21 mouse cellular contexts compared by ENCODE assay signal in the genomic region with DNA sequence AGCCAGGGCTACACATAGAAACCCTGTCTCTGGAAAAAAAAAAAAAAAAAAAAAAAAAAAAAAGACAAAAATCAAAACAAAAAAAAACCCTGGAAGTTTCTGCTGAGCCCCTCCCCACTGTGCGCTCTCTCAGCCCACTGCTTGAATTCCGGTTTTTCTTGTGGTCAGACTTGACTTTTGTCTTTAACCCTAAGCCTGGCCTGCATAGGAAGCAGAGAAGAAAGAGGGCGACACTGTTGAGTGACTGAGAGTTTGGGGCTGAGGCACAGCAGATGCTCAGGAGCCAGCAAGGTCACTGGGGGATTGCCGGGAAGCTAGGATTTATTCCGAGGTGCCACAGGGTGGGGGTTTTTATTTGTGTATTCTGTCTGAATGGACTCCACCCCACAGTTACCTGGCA. TPM values are rescaled to one million over a fixed set of nuclear protein-coding genes. Genes with fewer than 3 reads are reported as not detected.
DNase-seq lines count a peak whose midpoint lies in the region; ATAC-seq and TF ChIP-seq lines count a peak whose summit lies in the region.
"Had no signal": no experiment of that assay in that cellular context is flagged by ENCODE, and none has a peak within 500 bp of the region (broad histone marks: within the 10 kb centered on the region; RNA-seq: fewer than 3 reads in every experiment).

No protein-coding gene starts in this region.

- no peak overlapping the region for H3K4me2 ChIP-seq in midbrain, embryonic 11.5 days
- H3K4me2 ChIP-seq: forebrain, embryonic 15.5 days; hindbrain, embryonic 13.5 days; limb, embryonic 15.5 days; midbrain, embryonic 12.5 days; neural tube, embryonic 15.5 days had no signal

- no peak for ATAC-seq in midbrain, embryonic 11.5 days (ENCODE audit: low FRiP score)
- ATAC-seq in monocyte, adult 5-6 weeks (replicated peaks; ENCODE audit: insufficient number of reproducible peaks, low FRiP score, low TSS enrichment, poor library complexity, severe bottlenecking), result peak; percentile 41
- ATAC-seq: forebrain, embryonic 15.5 days had no signal

- H3K4me3 ChIP-seq in midbrain, embryonic 10.5 days, result no peak overlapping the region
- no peak overlapping the region for H3K4me3 ChIP-seq in midbrain, embryonic 11.5 days (ENCODE audit: low read depth, low read length)
- no peak overlapping the region for H3K4me3 ChIP-seq in ES-E14 (ENCODE audit: insufficient read depth in 1 of 2, low read depth in 1 of 2, low read length in 2 of 2, poor library complexity in 1 of 2, severe bottlenecking in 1 of 2)
- no peak overlapping the region for H3K4me3 ChIP-seq in brown adipose tissue, adult 24 weeks (ENCODE audit: insufficient read depth, low read depth, low read length)
- H3K4me3 ChIP-seq: erythroblast, embryonic 14.5 days; forebrain, embryonic 15.5 days; heart, adult 2 months; hindbrain, embryonic 13.5 days; limb, embryonic 15.5 days; midbrain, embryonic 12.5 days; neural tube, embryonic 15.5 days had no signal

- WGBS in midbrain, embryonic 10.5 days, result 25% methylated on average over 5 of the region's 5 CpGs
- WGBS in midbrain, embryonic 11.5 days, result 19% methylated on average over 5 of the region's 5 CpGs

- in situ Hi-C loops in ES-E14 (cut with MboI; ENCODE audit: low sequenced_read_pairs in 2 of 2, unreplicated experiment in 2 of 2), result no loop called here

- peaks cover 29% of the 10 kb centered on the region for H3K4me1 ChIP-seq in midbrain, embryonic 10.5 days
- H3K4me1 ChIP-seq in midbrain, embryonic 11.5 days (ENCODE audit: control insufficient read depth, insufficient read depth, low read length), result peaks cover 8% of the 10 kb centered on the region; the same call in 1 of the 2 replicates
- peaks cover 3 to 25% of the 10 kb centered on the region in 2 experiments for H3K4me1 ChIP-seq in ES-E14 (ENCODE audit: control insufficient read depth in 2 of 2, insufficient read depth in 2 of 2, low read length in 2 of 2, poor library complexity in 1 of 2)
- H3K4me1 ChIP-seq in brown adipose tissue, adult 24 weeks (ENCODE audit: control insufficient read depth, insufficient read depth, insufficient read length, low read length), result no peaks in the 10 kb centered on the region; the same call in 1 of the 2 replicates

- peak overlapping the region; percentile 14; the same call in 1 of the 2 replicates for H3K27ac ChIP-seq in midbrain, embryonic 10.5 days (replicated peaks)
- H3K27ac ChIP-seq in midbrain, embryonic 11.5 days (ENCODE audit: low read depth, low read length), result no peak overlapping the region
- peak overlapping the region; percentile 88 for H3K27ac ChIP-seq in ES-E14 (ENCODE audit: insufficient read depth, low read depth, low read length, poor library complexity, severe bottlenecking)
- H3K27ac ChIP-seq in brown adipose tissue, adult 24 weeks (replicated peaks; ENCODE audit: low read depth, low read length), result peak overlapping the region; percentile 68
- H3K27ac ChIP-seq: forebrain, embryonic 15.5 days; heart, adult 2 months; hindbrain, embryonic 13.5 days; limb, embryonic 15.5 days; midbrain, embryonic 12.5 days; neural tube, embryonic 15.5 days had no signal

- H3K9me3 ChIP-seq in midbrain, embryonic 10.5 days (replicated peaks), result no peaks in the 10 kb centered on the region
- H3K9me3 ChIP-seq in midbrain, embryonic 11.5 days (ENCODE audit: control insufficient read depth, low read length), result no peaks in the 10 kb centered on the region
- H3K9me3 ChIP-seq in ES-E14 (ENCODE audit: control insufficient read depth, insufficient read depth, low read depth, low read length), result no peaks in the 10 kb centered on the region
- H3K9me3 ChIP-seq: forebrain, embryonic 15.5 days; hindbrain, embryonic 13.5 days; limb, embryonic 15.5 days; midbrain, embryonic 12.5 days; neural tube, embryonic 15.5 days had no signal

- peaks cover 17% of the 10 kb centered on the region for H3K36me3 ChIP-seq in midbrain, embryonic 10.5 days
- H3K36me3 ChIP-seq in midbrain, embryonic 11.5 days (ENCODE audit: control insufficient read depth, insufficient read depth, low read length), result no peaks in the 10 kb centered on the region
- peaks cover 12% of the 10 kb centered on the region for H3K36me3 ChIP-seq in ES-E14 (ENCODE audit: control insufficient read depth, insufficient read depth, low read length, poor library complexity, severe bottlenecking)

- DNase-seq in midbrain, embryonic 10.5 days (ENCODE audit: low spot score), result peak; percentile 31
- DNase-seq in midbrain, embryonic 11.5 days (ENCODE audit: low spot score, missing footprints), result no peak
- DNase-seq in ES-E14 (ENCODE audit: low read depth, low spot score), result peak; percentile 48
- DNase-seq in adrenal gland, adult (ENCODE audit: inconsistent age in 2 of 2, low spot score in 1 of 2), result no peak
- DNase-seq in heart, adult 18-20 months, result no peak
- DNase-seq in frontal cortex, postnatal 14 days (ENCODE audit: low spot score in 2 of 2), result no peak
- DNase-seq: adrenal gland, adult 2 months; cerebellum, adult 2 months; heart, adult 2 months; kidney, adult 11 months; layer of hippocampus, postnatal 36 days; lung, postnatal 10 days; thymus, postnatal 36 days had no signal

- H3K27me3 ChIP-seq in midbrain, embryonic 10.5 days (ENCODE audit: low read depth, poor library complexity, severe bottlenecking), result no peaks in the 10 kb centered on the region
- H3K27me3 ChIP-seq in midbrain, embryonic 11.5 days (ENCODE audit: control insufficient read depth, insufficient read depth, low read length), result no peaks in the 10 kb centered on the region
- H3K27me3 ChIP-seq: forebrain, embryonic 15.5 days; hindbrain, embryonic 13.5 days; limb, embryonic 15.5 days; midbrain, embryonic 12.5 days; neural tube, embryonic 15.5 days had no signal

- no peak overlapping the region for H3K9ac ChIP-seq in midbrain, embryonic 11.5 days (ENCODE audit: low read length)
- H3K9ac ChIP-seq in ES-E14 (ENCODE audit: insufficient read depth, low read depth, low read length, poor library complexity, severe bottlenecking), result peak overlapping the region; percentile 42; the same call in 1 of the 2 replicates
- H3K9ac ChIP-seq: forebrain, embryonic 15.5 days; hindbrain, embryonic 13.5 days; limb, embryonic 15.5 days; midbrain, embryonic 12.5 days; neural tube, embryonic 15.5 days had no signal

TF ChIP-seq in ES-E14, 5 proteins besides CTCF, POLR2A, EP300 and RAD21:
- no peak for TF ChIP-seq HCFC1 (IDR thresholded peaks at IDR 0.05; ENCODE audit: borderline replicate concordance, insufficient read depth, low read length)
- no peak for TF ChIP-seq MAFK (IDR thresholded peaks at IDR 0.05; ENCODE audit: insufficient read depth, low read depth, low read length)
- no peak for TF ChIP-seq CHD2 (IDR thresholded peaks at IDR 0.05; ENCODE audit: low read depth, low read length)
- no peak for TF ChIP-seq ZC3H11A (IDR thresholded peaks at IDR 0.05; ENCODE audit: borderline replicate concordance, low read depth, low read length)
- peak; percentile 91 for TF ChIP-seq ZNF384 (IDR thresholded peaks at IDR 0.05; ENCODE audit: low read depth, low read length)

RNA-seq across cellular contexts. Expression of gene Tkt, which starts 31.7 kb away (rescaled TPM):
- polyA plus RNA-seq in midbrain, embryonic 10.5 days (2016; fragmentation: Nextera tagmentation; extraction: Ambion mirVana), result 312 and 334 TPM in 2 replicates
- polyA plus RNA-seq in midbrain, embryonic 11.5 days (2014; fragmentation: Nextera tagmentation; extraction: Ambion mirVana), result 135 and 154 TPM in 2 replicates
- 740 and 1,077 TPM in 2 replicates for total RNA-seq in ES-E14 (2012; rRNA removed)
- polyA plus RNA-seq in brown adipose tissue, adult 24 weeks (2012; ENCODE audit: insufficient read depth, insufficient read length, missing spikeins), result 6,666 and 7,122 TPM in 2 replicates
- 278 to 467 TPM (median 383 TPM) in 3 replicates for total RNA-seq in monocyte, adult 5-6 weeks (2017)
- 100 to 1,000 TPM in 1 of 2 experiments, 10 to 100 TPM in 1; 32.6 to 146 TPM for total RNA-seq in heart, adult 18-20 months (2021)

RNA-seq across cellular contexts. Expression of gene Prkcd, which starts 46.1 kb away (rescaled TPM):
- polyA plus RNA-seq in midbrain, embryonic 10.5 days (2016; fragmentation: Nextera tagmentation; extraction: Ambion mirVana), result 20.8 and 23.2 TPM in 2 replicates
- polyA plus RNA-seq in midbrain, embryonic 11.5 days (2014; fragmentation: Nextera tagmentation; extraction: Ambion mirVana), result 17.6 and 20.1 TPM in 2 replicates
- total RNA-seq in ES-E14 (2012; rRNA removed), result 43.8 and 60.3 TPM in 2 replicates
- polyA plus RNA-seq in brown adipose tissue, adult 24 weeks (2012; ENCODE audit: insufficient read depth, insufficient read length, missing spikeins), result 7.1 and 8.4 TPM in 2 replicates
- total RNA-seq in monocyte, adult 5-6 weeks (2017), result 610 to 725 TPM (median 637 TPM) in 3 replicates
- total RNA-seq in heart, adult 18-20 months (2021), result 10 to 100 TPM; 11.2 to 13.0 TPM

Comparison
In these comparisons a context has a peak if more than half of its experiments do, and no peak if none do; other contexts are left out.
1. DNase-seq: peak in midbrain, embryonic 10.5 days (single experiment) and ES-E14 (single experiment); none in midbrain, embryonic 11.5 days (single experiment), adrenal gland, adult (0 of 2), heart, adult 18-20 months (0 of 2) and frontal cortex, postnatal 14 days (0 of 2).